Mouse (Mus musculus): Measurements from ENCODE around the gene Bad. TPM values are rescaled to one million over a fixed set of nuclear protein-coding genes. Genes with fewer than 3 reads are reported as not detected.
"Not testable (repeated sequence)": the region's sequence is repeated elsewhere in the genome, so short reads cannot be mapped to it uniquely, and the experiment has no call there.

The Bad gene
- polyA plus RNA-seq, 1 experiment from 2014 or later: 93.9 TPM

DNA sequence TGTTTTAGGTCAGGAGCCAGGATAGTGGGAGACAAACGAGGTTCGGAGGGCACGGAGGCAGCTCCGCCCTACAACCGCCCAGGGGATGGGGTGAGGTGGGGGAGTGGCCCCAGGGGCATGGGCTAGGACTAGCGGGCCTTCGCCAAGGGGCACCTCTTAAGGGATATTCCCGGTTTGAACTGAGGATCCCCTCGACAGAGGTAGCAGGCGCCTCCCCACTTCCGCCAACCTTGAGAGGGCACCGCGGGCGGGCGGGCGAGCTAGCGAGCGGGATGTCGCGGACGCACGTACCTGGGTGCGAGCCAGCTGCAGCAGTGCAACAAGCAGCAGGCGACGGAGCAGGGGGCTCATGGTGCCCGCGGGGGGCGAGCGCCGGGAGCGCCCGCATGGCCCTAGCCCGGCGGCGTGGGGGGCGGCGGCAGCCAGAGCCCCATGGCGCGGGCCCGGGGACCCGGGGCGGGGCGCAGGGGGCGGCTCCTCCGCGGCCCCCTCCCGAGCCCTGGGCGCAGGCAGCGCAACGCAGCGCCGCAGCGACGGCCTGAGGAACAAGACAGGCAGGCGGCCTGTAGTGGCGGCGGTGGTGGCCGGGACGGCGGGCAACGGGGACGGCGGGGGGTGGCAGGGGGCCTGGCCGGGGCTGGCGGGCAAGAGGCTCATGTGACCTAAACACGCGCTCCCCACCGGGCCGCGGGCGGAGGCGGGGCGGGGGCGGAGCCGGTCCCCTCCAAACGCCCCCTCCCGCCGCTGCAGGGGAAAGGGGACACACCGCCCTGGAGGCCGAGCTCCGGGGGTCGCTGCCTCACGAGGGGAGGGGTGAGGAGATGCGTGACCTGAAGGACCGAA lies 45.6 kb downstream of the Bad start, which contains the start of gene Vegfb:
Gene Vegfb, minus strand, starts transcription at position 591 of the 843 bp plus-strand sequence.
- Histone ChIP-seq H3K27ac (peak within 1 kb of the TSS; percentile 79), H3K9me3 (no peaks in the 10 kb centered on the region), H3K36me3 (replicated peaks) (no peaks in the 10 kb centered on the region), H3K4me1 (peaks cover 29% of the 10 kb centered on the region), H3K4me2 (peak within 1 kb of the TSS; percentile 88), H3K4me3 (peak within 1 kb of the TSS; percentile 68), H3K27me3 (replicated peaks) (no peaks in the 10 kb centered on the region), H3K9ac (peak within 1 kb of the TSS; percentile 79)
- peak; percentile 37 for ATAC-seq (replicated peaks)
- WGBS: under 1% methylated on average over 72 of the region's 85 CpGs

DNA sequence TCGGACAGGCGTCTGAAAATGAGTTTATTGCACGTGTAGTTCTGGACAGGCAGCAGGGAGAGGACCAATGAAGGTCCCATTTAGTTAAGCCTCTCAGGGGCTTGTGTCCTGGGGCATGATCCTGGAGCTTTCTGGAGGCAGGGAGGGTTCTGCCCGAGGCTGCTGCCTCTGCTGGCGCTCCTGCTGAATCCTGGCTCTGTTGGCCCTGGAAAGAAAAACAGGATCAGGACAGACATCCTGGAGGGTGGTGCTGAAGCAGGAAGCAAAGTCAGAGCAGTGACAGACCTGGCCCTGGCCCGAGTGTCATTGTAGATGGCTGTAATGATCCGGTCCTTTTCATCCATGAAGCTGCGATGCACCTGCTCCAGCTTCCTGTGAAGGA lies 46.2 kb downstream of the Bad start:
- Histone ChIP-seq H3K4me1 (peaks cover 31% of the 10 kb centered on the region), H3K4me3 (peak overlapping the region; percentile 68), H3K36me3 (replicated peaks) (no peaks in the 10 kb centered on the region), H3K27ac (peak overlapping the region; percentile 79), H3K4me2 (peak overlapping the region; percentile 88), H3K27me3 (replicated peaks) (no peaks in the 10 kb centered on the region), H3K9me3 (no peaks in the 10 kb centered on the region), H3K9ac (peak overlapping the region; percentile 79)
- WGBS: 1% methylated on average over 8 of the region's 8 CpGs
- ATAC-seq (replicated peaks): no peak

DNA sequence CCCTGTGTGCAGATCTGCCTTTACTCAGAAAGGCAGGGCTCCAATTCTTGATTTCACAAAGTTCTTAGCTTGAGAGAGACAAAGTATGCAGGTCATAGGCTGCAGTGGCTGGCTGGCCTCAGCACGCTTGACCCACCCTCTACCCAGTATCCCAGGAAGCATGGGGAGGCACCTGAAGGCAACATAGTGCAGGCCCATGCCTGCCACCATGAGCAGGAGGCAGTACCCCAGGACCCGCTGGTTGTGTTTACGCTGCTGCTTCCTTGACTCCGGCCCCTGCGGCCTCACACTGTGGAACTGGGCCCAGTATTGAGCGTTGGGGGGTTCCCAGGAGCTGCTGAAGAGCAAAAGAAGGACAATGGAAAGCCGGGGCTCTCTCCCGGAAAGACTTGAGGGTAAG lies 47.6 kb downstream of the Bad start:
- Histone ChIP-seq H3K36me3 (replicated peaks) (no peaks in the 10 kb centered on the region), H3K27ac (no peak overlapping the region), H3K9ac (no peak overlapping the region), H3K4me3 (no peak overlapping the region), H3K27me3 (replicated peaks) (no peaks in the 10 kb centered on the region), H3K9me3 (no peaks in the 10 kb centered on the region), H3K4me2 (no peak overlapping the region), H3K4me1 (peaks cover 38% of the 10 kb centered on the region)
- ATAC-seq (replicated peaks): no peak
- WGBS: 86% methylated on average over 8 of the region's 8 CpGs

DNA sequence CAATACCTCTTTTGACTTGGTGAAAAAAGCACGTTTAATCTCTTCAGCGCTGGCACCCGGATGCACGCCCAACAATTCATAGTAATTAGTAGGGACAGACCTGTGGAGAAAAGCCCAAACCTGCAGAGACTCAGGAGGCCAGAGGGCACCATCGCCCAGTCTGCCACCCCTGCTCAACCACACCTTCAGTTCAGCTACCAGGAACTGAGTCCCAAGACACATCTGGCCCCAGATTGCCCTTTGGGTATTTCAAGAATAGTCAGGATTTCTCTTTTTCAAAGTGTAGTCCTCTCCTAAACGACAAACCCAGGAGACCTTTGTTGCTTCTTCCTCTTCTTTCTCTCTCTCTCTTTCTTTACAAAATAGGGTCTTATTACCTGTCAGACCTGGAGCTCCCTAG lies 49.1 kb downstream of the Bad start:
- Histone ChIP-seq H3K4me1 (peaks cover 52% of the 10 kb centered on the region), H3K27ac (no peak overlapping the region), H3K9ac (no peak overlapping the region), H3K9me3 (no peaks in the 10 kb centered on the region), H3K27me3 (replicated peaks) (no peaks in the 10 kb centered on the region), H3K4me3 (no peak overlapping the region), H3K4me2 (no peak overlapping the region), H3K36me3 (replicated peaks) (no peaks in the 10 kb centered on the region)
- no peak for ATAC-seq (replicated peaks)
- 90% methylated on average over 6 of the region's 6 CpGs for WGBS

DNA sequence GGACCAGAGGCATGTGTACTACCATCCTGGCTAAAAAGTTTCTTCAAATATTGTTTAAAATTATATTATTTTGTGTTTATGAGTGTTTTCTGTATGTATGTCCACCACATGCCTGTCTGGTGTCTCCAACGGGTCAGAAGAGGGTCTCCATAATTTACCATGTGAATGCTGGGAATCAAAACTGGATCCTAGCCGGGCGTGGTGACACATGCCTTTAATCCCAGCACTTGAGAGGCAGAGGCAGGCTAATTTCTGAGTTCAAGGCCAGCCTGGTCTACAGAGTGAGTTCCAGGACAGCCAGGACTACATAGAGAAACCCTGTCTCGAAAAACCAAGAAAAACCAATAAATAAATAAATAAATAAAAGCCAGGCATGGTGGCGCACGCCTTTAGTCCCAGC lies 49.5 kb downstream of the Bad start:
- H3K27me3 ChIP-seq (replicated peaks); H3K9me3 ChIP-seq; H3K4me3 ChIP-seq; H3K4me2 ChIP-seq; H3K27ac ChIP-seq; ATAC-seq (replicated peaks); H3K36me3 ChIP-seq (replicated peaks); H3K9ac ChIP-seq: not testable (repeated sequence)
- WGBS: 91% methylated on average over 6 of the region's 6 CpGs
- peaks cover 52% of the 10 kb centered on the region for H3K4me1 ChIP-seq

DNA sequence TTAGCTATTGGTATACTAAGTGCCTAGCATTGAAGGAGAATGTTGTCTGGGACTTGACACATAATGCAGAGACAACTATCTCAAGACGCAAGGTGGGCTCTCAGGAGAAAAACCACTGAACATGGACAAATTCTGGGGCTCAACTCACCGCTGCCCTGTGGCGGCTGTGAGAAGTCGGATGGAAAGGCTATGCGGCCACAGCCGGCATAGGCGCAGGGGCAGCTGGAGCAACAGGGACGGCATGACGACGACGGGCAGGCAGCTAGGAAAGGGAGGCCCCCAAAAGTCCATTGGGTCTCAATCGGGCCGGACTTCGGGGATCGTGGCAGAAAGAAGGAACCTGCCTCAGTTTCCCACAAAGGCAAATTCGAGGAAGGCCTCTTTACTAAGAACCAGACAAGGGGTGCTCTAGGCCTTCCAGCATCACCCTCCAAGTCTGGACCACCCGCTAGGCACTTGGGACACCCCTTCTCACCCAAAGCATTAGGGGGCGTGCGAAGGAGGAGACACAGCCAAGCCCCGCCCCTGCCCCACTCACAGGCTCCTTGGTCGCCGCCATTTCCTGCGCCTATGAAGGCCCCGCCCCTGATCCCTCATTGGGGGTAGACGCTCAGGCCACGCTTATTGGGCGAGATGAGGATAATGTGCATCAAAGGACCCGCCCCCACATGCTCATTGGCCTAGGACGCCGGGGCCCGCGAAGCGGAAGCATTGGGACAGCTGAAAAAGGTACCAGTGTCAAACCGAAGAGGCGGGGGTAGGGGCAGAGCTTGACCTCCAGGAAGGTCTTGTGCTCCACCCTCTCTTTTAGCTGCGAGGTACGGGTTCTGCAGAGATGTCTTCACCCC lies 50.6 kb downstream of the Bad start, which contains the start of gene Dnajc4:
Gene Dnajc4, minus strand, starts transcription at position 562 of the 848 bp plus-strand sequence.
- under 1% methylated on average over 37 of the region's 37 CpGs for WGBS
- no peaks in the 10 kb centered on the region for H3K36me3 ChIP-seq (replicated peaks)
- peak within 1 kb of the TSS; percentile 88 for H3K4me2 ChIP-seq
- peaks cover 54% of the 10 kb centered on the region for H3K4me1 ChIP-seq
- peak within 1 kb of the TSS; percentile 55 for H3K4me3 ChIP-seq
- H3K27me3 ChIP-seq (replicated peaks): no peaks in the 10 kb centered on the region
- peak within 1 kb of the TSS; percentile 60 for H3K9ac ChIP-seq
- peak; percentile 95 for ATAC-seq (replicated peaks)
- H3K9me3 ChIP-seq: no peaks in the 10 kb centered on the region
- peak within 1 kb of the TSS; percentile 55 for H3K27ac ChIP-seq

DNA sequence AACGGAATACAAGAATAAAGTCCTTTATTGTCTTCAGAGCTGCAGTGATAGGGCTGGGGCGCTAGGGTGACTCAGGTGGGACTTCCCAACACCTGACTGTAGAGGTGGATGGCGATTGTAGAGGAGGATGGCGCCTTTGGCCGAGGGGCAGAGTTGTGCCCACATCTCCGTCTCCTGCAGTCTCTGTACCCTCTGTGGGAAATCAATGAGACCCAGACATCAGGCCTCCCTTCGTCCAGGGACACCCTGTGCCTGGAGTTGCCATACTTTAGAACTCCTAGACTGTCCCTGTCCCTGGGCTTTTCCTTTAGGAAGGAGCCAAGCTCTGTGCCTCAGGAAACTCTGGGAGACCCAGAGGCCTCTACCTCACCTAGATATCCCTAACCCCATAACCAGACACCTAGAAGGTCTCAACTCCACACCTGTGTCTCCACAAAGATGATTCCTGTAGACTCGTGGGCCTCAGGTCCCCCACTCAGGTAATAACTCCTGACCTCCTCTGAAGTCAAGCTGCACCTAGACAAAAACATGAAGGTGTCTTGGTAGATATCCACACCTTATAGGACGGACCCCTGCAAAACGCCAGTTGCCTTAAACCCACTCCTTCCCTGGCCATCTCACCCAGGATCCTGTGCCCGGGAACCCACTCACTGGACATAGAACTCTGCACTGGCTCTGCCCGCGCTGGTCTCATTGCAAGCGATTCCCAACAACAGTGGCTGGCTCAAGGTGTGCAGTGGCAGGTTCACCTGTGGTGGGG lies 51.5 kb downstream of the Bad start:
- WGBS: 64% methylated on average over 14 of the region's 14 CpGs
- Histone ChIP-seq H3K27me3 (replicated peaks) (no peaks in the 10 kb centered on the region), H3K27ac (peak overlapping the region; percentile 34; the same call in 1 of the 2 replicates), H3K9ac (peak overlapping the region; percentile 60), H3K4me1 (peaks cover 50% of the 10 kb centered on the region), H3K4me2 (peak overlapping the region; percentile 88), H3K9me3 (no peaks in the 10 kb centered on the region), H3K36me3 (replicated peaks) (no peaks in the 10 kb centered on the region), H3K4me3 (peak overlapping the region; percentile 55)
- 0 out of 2 replicates have a peak, but pooled peaks have one; percentile 0 for ATAC-seq (replicated peaks)

DNA sequence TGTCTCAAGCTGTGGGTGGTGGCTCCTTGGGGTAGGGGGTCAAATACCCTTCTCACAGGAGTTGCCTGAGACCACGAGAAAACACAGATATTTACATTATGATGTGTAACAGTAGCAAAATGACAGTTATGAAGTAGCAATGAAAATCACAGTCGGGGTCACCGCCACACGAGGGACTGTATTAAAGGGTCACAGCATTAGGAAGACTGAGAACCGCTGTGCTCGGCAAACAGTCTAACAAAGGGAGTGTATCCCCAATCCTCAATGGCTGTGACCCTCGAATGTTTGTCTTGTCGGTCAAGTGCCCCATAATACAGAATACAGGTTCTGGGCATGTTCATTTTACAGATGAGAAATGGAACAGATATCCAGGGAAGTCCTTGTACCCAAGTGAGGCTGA lies 52.3 kb downstream of the Bad start:
- H3K9ac ChIP-seq: no peak overlapping the region
- H3K4me3 ChIP-seq: no peak overlapping the region
- WGBS: 85% methylated on average over 8 of the region's 8 CpGs
- no peak overlapping the region for H3K27ac ChIP-seq
- no peak for ATAC-seq (replicated peaks)
- H3K4me2 ChIP-seq: no peak overlapping the region
- peaks cover 48% of the 10 kb centered on the region for H3K4me1 ChIP-seq
- H3K36me3 ChIP-seq (replicated peaks): 0 out of 2 replicates have a peak, but pooled peaks cover under 1% of the 10 kb centered on the region
- no peaks in the 10 kb centered on the region for H3K27me3 ChIP-seq (replicated peaks)
- no peaks in the 10 kb centered on the region for H3K9me3 ChIP-seq

DNA sequence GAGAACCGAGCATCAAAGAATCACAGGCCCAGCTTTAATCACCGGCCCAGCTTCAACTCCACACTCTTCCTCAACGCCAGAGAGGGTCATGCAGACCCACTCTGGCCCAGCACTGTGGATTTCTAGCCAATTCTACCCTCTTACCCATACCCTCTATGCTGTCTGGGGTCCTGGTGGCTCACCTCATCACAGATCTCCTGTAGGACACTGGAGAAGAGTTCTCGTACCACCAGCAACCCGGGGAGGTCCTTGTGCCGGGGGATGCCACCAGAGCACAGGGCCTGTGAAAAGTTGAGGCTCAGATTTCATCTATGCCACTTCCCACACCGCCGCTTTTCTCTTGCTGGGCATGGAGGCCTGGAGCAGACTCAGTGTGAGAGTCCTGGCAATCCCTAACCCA lies 52.8 kb downstream of the Bad start:
- Histone ChIP-seq H3K4me1 (peaks cover 48% of the 10 kb centered on the region), H3K9me3 (no peaks in the 10 kb centered on the region), H3K9ac (no peak overlapping the region), H3K27ac (no peak overlapping the region), H3K36me3 (replicated peaks) (0 out of 2 replicates have a peak, but pooled peaks cover 5% of the 10 kb centered on the region), H3K4me3 (no peak overlapping the region), H3K27me3 (replicated peaks) (no peaks in the 10 kb centered on the region), H3K4me2 (no peak overlapping the region)
- no peak for ATAC-seq (replicated peaks)
- 86% methylated on average over 8 of the region's 8 CpGs for WGBS

DNA sequence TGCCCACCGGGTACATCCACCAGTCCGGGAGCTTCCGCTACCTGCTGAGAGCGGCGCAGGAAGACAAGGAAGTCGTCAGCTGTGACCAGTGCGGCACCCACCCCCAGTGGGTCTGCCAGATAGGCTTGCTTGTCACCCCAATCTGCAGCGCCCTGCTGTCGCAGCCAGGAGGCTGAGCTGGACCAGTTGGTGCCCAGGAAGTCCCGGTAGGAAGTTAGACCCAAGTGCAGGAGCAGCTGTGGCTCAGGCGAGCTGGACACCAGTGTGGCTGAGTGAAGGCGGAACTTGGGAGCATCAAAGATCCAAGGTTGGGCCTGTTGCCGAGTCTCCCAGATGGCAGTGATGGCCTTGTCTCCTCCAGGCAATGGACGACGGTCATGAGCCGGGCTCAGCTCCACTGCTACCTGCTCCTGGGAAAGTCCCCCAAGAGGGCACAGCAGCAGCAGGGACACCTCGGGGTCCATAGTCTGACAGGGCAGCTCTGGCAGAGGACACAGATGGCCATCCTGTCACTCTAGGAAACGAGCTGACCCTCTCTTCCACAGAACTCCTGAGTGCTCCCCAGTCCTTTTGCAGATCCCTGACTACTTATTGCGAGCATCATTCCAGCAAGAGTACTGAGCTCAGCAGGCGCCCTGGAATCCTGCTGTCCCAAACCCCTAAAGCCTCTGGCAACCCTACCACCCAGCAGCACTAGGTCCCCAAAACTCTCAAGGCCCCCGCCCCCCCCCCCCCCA lies 53.8 kb downstream of the Bad start:
- Histone ChIP-seq H3K9ac (peak overlapping the region; percentile 78), H3K4me3 (peak overlapping the region; percentile 69), H3K4me1 (peaks cover 48% of the 10 kb centered on the region), H3K9me3 (no peaks in the 10 kb centered on the region), H3K4me2 (peak overlapping the region; percentile 91), H3K27ac (no peak overlapping the region), H3K27me3 (replicated peaks) (no peaks in the 10 kb centered on the region), H3K36me3 (replicated peaks) (0 out of 2 replicates have a peak, but pooled peaks cover 11% of the 10 kb centered on the region)
- no peak for ATAC-seq (replicated peaks)
- 49% methylated on average over 21 of the region's 21 CpGs for WGBS

DNA sequence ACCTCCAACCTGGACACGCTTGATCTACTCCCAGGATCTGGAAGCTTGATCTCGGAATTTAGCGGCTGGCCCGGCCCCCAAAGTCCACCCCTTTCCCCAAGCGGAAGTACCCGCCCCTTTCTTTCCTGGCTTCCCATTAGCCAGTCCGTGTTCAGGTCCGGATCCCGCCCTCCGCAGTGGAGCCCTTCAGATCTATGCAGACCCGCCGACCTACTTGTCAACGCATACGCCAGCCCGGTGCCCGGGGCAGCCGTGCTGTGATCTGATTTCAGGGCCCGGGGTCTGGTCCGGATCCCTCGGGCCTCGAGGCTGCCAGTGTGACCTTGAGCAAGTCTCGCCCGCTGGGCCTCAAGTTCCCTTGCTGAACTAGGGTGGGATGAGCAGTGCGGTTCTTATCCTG lies 54.3 kb downstream of the Bad start, which contains the start of the genes Nudt22 and Trpt1:
Gene Nudt22, minus strand, starts transcription at position 112 of the 400 bp plus-strand sequence.
Gene Trpt1, plus strand, starts transcription at position 126 of the 400 bp plus-strand sequence.
- H3K36me3 ChIP-seq (replicated peaks): 0 out of 2 replicates have a peak, but pooled peaks cover 11% of the 10 kb centered on the region
- peak within 1 kb of the TSS; percentile 91 for H3K4me2 ChIP-seq
- ATAC-seq (replicated peaks): peak; percentile 65
- no peaks in the 10 kb centered on the region for H3K9me3 ChIP-seq
- no peaks in the 10 kb centered on the region for H3K27me3 ChIP-seq (replicated peaks)
- under 1% methylated on average over 24 of the region's 24 CpGs for WGBS
- H3K4me3 ChIP-seq: peak within 1 kb of the TSS; percentile 69
- peaks cover 48% of the 10 kb centered on the region for H3K4me1 ChIP-seq
- H3K27ac ChIP-seq: peak within 1 kb of the TSS; percentile 78
- H3K9ac ChIP-seq: peak within 1 kb of the TSS; percentile 78

All from midbrain, embryonic 15.5 days (tissue).